Mouse (Mus musculus): ENCODE measurements around the gene Mrps23.
A peak's percentile ranks its signal among the peaks of the same experiment; 100 is the strongest.

Mrps23 gene

GRCm38 (mm10) chr11:88207697-88208096 lies 3.5 kb downstream of the Mrps23 start:
- no peak for ATAC-seq (ENCODE audit: low TSS enrichment)

- ATAC-seq (ENCODE audit: low TSS enrichment): no peak
Measured at GRCm38 (mm10) chr11:88211824-88212582, 7.8 kb downstream of the Mrps23 start.

GRCm38 (mm10) chr11:88213757-88214156 lies 9.6 kb downstream of the Mrps23 start:
- no peak for ATAC-seq (ENCODE audit: low TSS enrichment)

- peak; percentile 92 for ATAC-seq (ENCODE audit: low TSS enrichment)
Measured at GRCm38 (mm10) chr11:88214881-88215831, 11.0 kb downstream of the Mrps23 start.

- peak; percentile 42 for ATAC-seq (ENCODE audit: low TSS enrichment)
Measured at GRCm38 (mm10) chr11:88216231-88216685, 12.1 kb downstream of the Mrps23 start.

- ATAC-seq (ENCODE audit: low TSS enrichment): no peak
Measured at GRCm38 (mm10) chr11:88218155-88218554, 14.0 kb downstream of the Mrps23 start.

- no peak for ATAC-seq (ENCODE audit: low TSS enrichment)
Measured at GRCm38 (mm10) chr11:88218586-88218985, 14.4 kb downstream of the Mrps23 start.

GRCm38 (mm10) chr11:88221929-88222475 lies 17.8 kb downstream of the Mrps23 start:
- ATAC-seq (ENCODE audit: low TSS enrichment): no peak

- no peak for ATAC-seq (ENCODE audit: low TSS enrichment)
Measured at GRCm38 (mm10) chr11:88227001-88227957, 23.1 kb downstream of the Mrps23 start.

GRCm38 (mm10) chr11:88231213-88231790 lies 27.1 kb downstream of the Mrps23 start:
- ATAC-seq (ENCODE audit: low TSS enrichment): no peak

- no peak; the same call in 1 of the 2 replicates for ATAC-seq (ENCODE audit: low TSS enrichment)
Measured at GRCm38 (mm10) chr11:88233528-88234427, 29.6 kb downstream of the Mrps23 start.

GRCm38 (mm10) chr11:88234789-88235188 lies 30.6 kb downstream of the Mrps23 start:
- ATAC-seq (ENCODE audit: low TSS enrichment): no peak

GRCm38 (mm10) chr11:88235221-88236203 lies 31.3 kb downstream of the Mrps23 start:
- ATAC-seq (ENCODE audit: low TSS enrichment): peak; percentile 79; the same call in 1 of the 2 replicates

- no peak for ATAC-seq (ENCODE audit: low TSS enrichment)
Measured at GRCm38 (mm10) chr11:88240275-88240674, 36.1 kb downstream of the Mrps23 start.

GRCm38 (mm10) chr11:88240736-88241353 lies 36.7 kb downstream of the Mrps23 start:
- no peak for ATAC-seq (ENCODE audit: low TSS enrichment)

- ATAC-seq (ENCODE audit: low TSS enrichment): no peak
Measured at GRCm38 (mm10) chr11:88241468-88242301, 37.5 kb downstream of the Mrps23 start.

- peak; percentile 98 for ATAC-seq (ENCODE audit: low TSS enrichment)
Measured at GRCm38 (mm10) chr11:88245581-88246170, 41.5 kb downstream of the Mrps23 start.

Data from frontal cortex, adult (tissue).